12 mouse cellular contexts compared by ENCODE assay signal in genomic region chr1:176821929-176822328, GRCm38 (mm10). TPM values are rescaled to one million over a fixed set of nuclear protein-coding genes. Genes with fewer than 3 reads are reported as not detected.
DNase-seq lines count a peak whose midpoint lies in the region; ATAC-seq and TF ChIP-seq lines count a peak whose summit lies in the region.
"Had no signal": no experiment of that assay in that cellular context is flagged by ENCODE, and none has a peak within 500 bp of the region (broad histone marks: within the 10 kb centered on the region; RNA-seq: fewer than 3 reads in every experiment).

No protein-coding gene starts in this region.

- peak overlapping the region; percentile 53 for H3K27ac ChIP-seq in heart, embryonic 16.5 days (ENCODE audit: low read length)
- no peak overlapping the region for H3K27ac ChIP-seq in liver, embryonic 16.5 days (ENCODE audit: low read length)
- H3K27ac ChIP-seq: left cerebral cortex, adult 2 months; macrophage had no signal

- peak; percentile 56 for ATAC-seq in heart, embryonic 16.5 days (replicated peaks; ENCODE audit: extremely low read depth, insufficient read depth, low FRiP score)
- ATAC-seq in G1E (ENCODE audit: extremely low read depth, insufficient number of reproducible peaks, low FRiP score, poor library complexity, severe bottlenecking), result peak; percentile 86
- peak; percentile 78 for ATAC-seq in liver, embryonic 16.5 days (ENCODE audit: low read depth)

- H3K27me3 ChIP-seq in heart, embryonic 16.5 days (ENCODE audit: control insufficient read depth, insufficient read depth, low read length), result no peaks in the 10 kb centered on the region
- no peaks in the 10 kb centered on the region for H3K27me3 ChIP-seq in G1E (ENCODE audit: insufficient read depth, low read length)
- no peaks in the 10 kb centered on the region for H3K27me3 ChIP-seq in liver, embryonic 16.5 days (ENCODE audit: control insufficient read depth, insufficient read depth, low read depth, low read length)

- no peaks in the 10 kb centered on the region for H3K9me3 ChIP-seq in heart, embryonic 16.5 days (replicated peaks; ENCODE audit: control insufficient read depth, low read length)
- no peaks in the 10 kb centered on the region for H3K9me3 ChIP-seq in G1E (replicated peaks)
- H3K9me3 ChIP-seq in liver, embryonic 16.5 days (replicated peaks; ENCODE audit: control insufficient read depth, low read length), result no peaks in the 10 kb centered on the region

- 5% methylated on average over 1 of the region's 1 CpGs for WGBS in heart, embryonic 16.5 days
- 7% methylated on average over 1 of the region's 1 CpGs for WGBS in liver, embryonic 16.5 days (ENCODE audit: insufficient replicate concordance)

- H3K4me2 ChIP-seq in heart, embryonic 16.5 days (ENCODE audit: low read depth, low read length), result no peak overlapping the region
- H3K4me2 ChIP-seq in liver, embryonic 16.5 days (ENCODE audit: low read depth, low read length), result peak overlapping the region; percentile 32; the same call in 1 of the 2 replicates

- TF ChIP-seq CTCF in G1E (IDR thresholded peaks at IDR 0.05; ENCODE audit: low read depth, low read length), result no peak

- DNase-seq in heart, adult 8-10 months (ENCODE audit: low spot score), result no peak
- no peak for DNase-seq in G1E (ENCODE audit: low spot score)
- DNase-seq in c-Kit-positive CD71-positive TER-119-positive erythroid progenitor cells, embryonic 14.5 days (ENCODE audit: low spot score), result peak; percentile 50
- DNase-seq in right cerebral cortex, postnatal 4 days, result no peak
- DNase-seq in left cerebral cortex, postnatal 4 days, result no peak
- DNase-seq: adrenal gland, postnatal 36 days; cerebellum, adult 11 months; kidney, postnatal 25 days had no signal

- no peaks in the 10 kb centered on the region for H3K36me3 ChIP-seq in heart, embryonic 16.5 days (ENCODE audit: control insufficient read depth, insufficient read depth)
- peaks cover 40% of the 10 kb centered on the region for H3K36me3 ChIP-seq in G1E (replicated peaks)
- no peaks in the 10 kb centered on the region for H3K36me3 ChIP-seq in liver, embryonic 16.5 days (ENCODE audit: control insufficient read depth, insufficient read depth)

- intact Hi-C loops in left cerebral cortex, postnatal 4 days (cut with DNase I), result no loop called here

- H3K4me1 ChIP-seq in heart, embryonic 16.5 days (ENCODE audit: control insufficient read depth, insufficient read depth, low read length), result peaks cover 33% of the 10 kb centered on the region
- peaks cover 62% of the 10 kb centered on the region for H3K4me1 ChIP-seq in G1E (ENCODE audit: insufficient read depth, low read depth, low read length)
- peaks cover 47% of the 10 kb centered on the region for H3K4me1 ChIP-seq in liver, embryonic 16.5 days (ENCODE audit: control insufficient read depth, low read depth, low read length)

- H3K4me3 ChIP-seq in heart, embryonic 16.5 days (ENCODE audit: low read length), result no peak overlapping the region
- H3K4me3 ChIP-seq in G1E (ENCODE audit: low read depth, low read length), result no peak overlapping the region
- no peak overlapping the region for H3K4me3 ChIP-seq in liver, embryonic 16.5 days (ENCODE audit: low read depth, low read length)
- H3K4me3 ChIP-seq: left cerebral cortex, adult 2 months had no signal

- no peak overlapping the region for H3K9ac ChIP-seq in heart, embryonic 16.5 days (ENCODE audit: low read length)
- H3K9ac ChIP-seq in liver, embryonic 16.5 days (ENCODE audit: low read depth, low read length), result no peak overlapping the region

RNA-seq across cellular contexts. Expression of gene Sdccag8, which starts 7.5 kb away (rescaled TPM):
- 11.1 and 11.5 TPM in 2 replicates for polyA plus RNA-seq in heart, embryonic 16.5 days (2015; fragmentation: Nextera tagmentation; extraction: Ambion mirVana)
- 1 to 10 TPM; 3.4 to 5.7 (median 4.1) TPM for total RNA-seq in heart, adult 8-10 months (2022)
- 11.9 and 12.5 TPM in 2 replicates for total RNA-seq in G1E (2014; fragmentation: Nextera tagmentation)
- 19.9 and 20.2 TPM in 2 replicates for total RNA-seq in G1E (2017)
- 2.2 TPM in 2 replicates for polyA plus RNA-seq in G1E (2012)
- polyA plus RNA-seq in liver, embryonic 16.5 days (2015; fragmentation: Nextera tagmentation; extraction: Ambion mirVana), result 4.9 and 5.2 TPM in 2 replicates
- total RNA-seq in left cerebral cortex, postnatal 4 days (2021), result 10 to 100 TPM; 11.9 to 13.4 TPM

RNA-seq across cellular contexts. Expression of gene Cep170, which starts 8.1 kb away (rescaled TPM):
- polyA plus RNA-seq in heart, embryonic 16.5 days (2015; fragmentation: Nextera tagmentation; extraction: Ambion mirVana), result 16.2 and 16.7 TPM in 2 replicates
- total RNA-seq in heart, adult 8-10 months (2022), result 10 to 100 TPM; 16.7 to 22.9 (median 20.5) TPM
- 114 and 124 TPM in 2 replicates for total RNA-seq in G1E (2014; fragmentation: Nextera tagmentation)
- total RNA-seq in G1E (2017), result 61.5 and 75.9 TPM in 2 replicates
- 2.0 and 2.5 TPM in 2 replicates for polyA plus RNA-seq in G1E (2012)
- 4.5 and 6.4 TPM in 2 replicates for polyA plus RNA-seq in liver, embryonic 16.5 days (2015; fragmentation: Nextera tagmentation; extraction: Ambion mirVana)
- total RNA-seq in left cerebral cortex, postnatal 4 days (2021), result 100 to 1,000 TPM; 334 to 375 TPM
